Mouse (Mus musculus) G1E (cell line): ENCODE results near the gene Ccdc173.

Experiments used
- CTCF ChIP-seq: IDR thresholded peaks from 2 replicates; pipeline ENCODE4 v1.5.1; 2012; ENCODE audit warnings: low read depth, low read length, inconsistent platforms, mixed read lengths
- GATA1 ChIP-seq: IDR thresholded peaks from 2 replicates; pipeline ENCODE4 v1.6.1; 2012; ENCODE audit warnings: borderline replicate concordance, low read length, inconsistent platforms, mixed read lengths
- GATA2 ChIP-seq: IDR thresholded peaks from 2 replicates; pipeline ENCODE4 v1.6.1; 2012; ENCODE audit warnings: low read depth, low read length, inconsistent platforms, borderline replicate concordance
- POLR2AphosphoS5 ChIP-seq: IDR thresholded peaks from 2 replicates; pipeline ENCODE4 v1.6.1; 2012; ENCODE audit warnings: low read depth, low read length, inconsistent platforms; ENCODE audit not compliant: insufficient replicate concordance
- TAL1 ChIP-seq: conservative IDR thresholded peaks from 2 replicates; pipeline ENCODE4 v1.6.1; 2012; ENCODE audit warnings: low read depth, low read length, inconsistent platforms, mixed read lengths

DNA sequence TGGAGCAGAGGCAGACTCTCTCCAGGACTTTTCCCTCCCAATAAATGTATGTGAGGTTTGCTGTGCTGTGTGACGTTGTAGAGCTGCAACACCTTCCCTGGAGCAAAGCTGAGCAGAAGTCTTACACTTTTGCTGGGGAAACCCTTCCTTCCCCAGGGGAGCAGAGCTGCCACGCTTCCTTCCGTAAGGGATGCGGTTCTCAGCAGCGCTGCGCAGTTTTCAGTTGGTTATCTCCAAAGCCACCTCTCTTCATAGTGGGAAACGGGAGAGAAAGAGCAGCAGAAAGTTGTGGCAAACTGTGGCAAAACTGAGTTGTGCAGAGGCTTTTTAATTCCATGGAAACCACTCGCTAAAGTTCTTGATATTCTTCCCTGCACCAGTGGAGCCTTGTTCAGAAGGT lies 14.4 kb upstream of the Ccdc173 start:
- TF ChIP-seq CTCF = no peak
- TF ChIP-seq TAL1 = no peak
- no peak for TF ChIP-seq GATA1
- no peak for TF ChIP-seq GATA2
- no peak for TF ChIP-seq POLR2AphosphoS5
